Mouse (Mus musculus) embryonic fibroblast, embryonic 13.5 days (primary cell): Measurements from ENCODE around the gene Limd1.

Experiments used
- CTCF ChIP-seq: IDR thresholded peaks from 2 replicates; pipeline ENCODE4 v1.5.1; 2011; ENCODE audit warnings: mild to moderate bottlenecking, control low read depth, low read length, moderate library complexity, borderline replicate concordance; ENCODE audit not compliant: insufficient read depth
- POLR2A ChIP-seq: IDR thresholded peaks from 2 replicates; pipeline ENCODE4 v1.6.1; 2011; ENCODE audit warnings: low read depth, mild to moderate bottlenecking, control low read depth, low read length, moderate library complexity

GRCm38 (mm10) chr9:123510926-123511325 lies 32.4 kb downstream of the Limd1 start:
- TF ChIP-seq POLR2A = no peak
- no peak for TF ChIP-seq CTCF
